Mouse (Mus musculus) Patski (cell line): ENCODE data around the gene Golga7b. TPM values are rescaled to one million over a fixed set of nuclear protein-coding genes. Genes with fewer than 3 reads are reported as not detected.

Source experiments
- ATAC-seq: fragments of 100-300 bp; one replicate; pipeline ENCODE4 v1.8.0; 2021
- CTCF ChIA-PET: fragments of 350-600 bp; sonication (Branson Sonifier 250); formaldehyde crosslinking; loops from one replicate; lab custom pipeline; 2022; ENCODE audit warnings: inconsistent platforms; lab: Charles Lee
- POLR2A ChIA-PET: fragments of 350-600 bp; sonication (Branson Sonifier 250); formaldehyde crosslinking; loops from one replicate; lab custom pipeline; 2022; ENCODE audit warnings: antibody characterized with exemption, inconsistent platforms; lab: Charles Lee
- DNase-seq: peaks from one replicate; pipeline ENCODE4 v3.0.0-alpha.2; 2011; ENCODE audit warnings: low read depth, low spot score
- H3K27me3 ChIP-seq: fragments of 371-371 bp; one replicate; pipeline ENCODE4 v1.5.1; 2021
- CTCF ChIP-seq: fragments of 100-300 bp; IDR thresholded peaks from one replicate; pipeline ENCODE4 v1.5.1; 2021
- in situ Hi-C: fragments of 300-500 bp; cut with MboI; formaldehyde crosslinking; loops from 3 replicates; pipeline ENCODE4 v1.11.1; 2018; ENCODE audit warnings: low pct_unique_long_range_greater_than_20kb, mixed read lengths
- polyA plus RNA-seq: library from polyadenylated mRNA; unstranded; gene quantifications from one replicate; pipeline ENCODE4 v1.2.3, GENCODE M21; 2021

Golga7b gene
- polyA plus RNA-seq = 0.12 TPM

GRCm38 (mm10) chr19:42247519-42247918, at the start of gene Golga7b:
Gene Golga7b (plus strand): TSS chr19:42247574.
- no peak for DNase-seq
- no peak for TF ChIP-seq CTCF
- no peak for ATAC-seq
- in situ Hi-C loops = no loop called here
- H3K27me3 ChIP-seq = no peaks in the 10 kb centered on the region
- ChIA-PET CTCF (no interaction called here), POLR2A (no interaction called here)

- in situ Hi-C loops = no loop called here
- POLR2A ChIA-PET = no interaction called here
Measured at GRCm38 (mm10) chr19:42198026-42198425, 49.3 kb upstream of the Golga7b start.

GRCm38 (mm10) chr19:42201696-42202381, 45.5 kb upstream of the Golga7b start, which contains the start of gene Sfrp5:
Gene Sfrp5 (minus strand): TSS chr19:42202252.
- no peak for ATAC-seq
- H3K27me3 ChIP-seq = peaks cover 51% of the 10 kb centered on the region
- no peak for TF ChIP-seq CTCF
- in situ Hi-C loops = no loop called here
- POLR2A ChIA-PET = interaction anchor here (1.1 kb wide), 1 partner anchor 37 kb away, joined by 3 read pairs; no protein-coding TSS in a partner anchor
- no peak for DNase-seq
- CTCF ChIA-PET = no interaction called here

More at GRCm38 (mm10) chr19:42198026-42198425, 49.3 kb upstream of the Golga7b start:
- TF ChIP-seq CTCF = no peak
- ATAC-seq (no peak), DNase-seq (no peak)
- H3K27me3 ChIP-seq = peaks cover 35% of the 10 kb centered on the region
- CTCF ChIA-PET = interaction anchor here (1.0 to 1.5 kb wide), 2 partner anchors 12 to 75 kb away, joined by 3 to 6 read pairs; no protein-coding TSS in a partner anchor

- H3K27me3 ChIP-seq = peaks cover 51% of the 10 kb centered on the region
- CTCF ChIA-PET = no interaction called here
- POLR2A ChIA-PET = interaction anchor here (0.6 to 1.1 kb wide), 2 partner anchors 36 to 705 kb away, joined by 3 read pairs; no protein-coding TSS in a partner anchor
- in situ Hi-C loops = no loop called here
- ATAC-seq (no peak), DNase-seq (no peak)
- no peak for TF ChIP-seq CTCF
Measured at GRCm38 (mm10) chr19:42202467-42202866, 44.9 kb upstream of the Golga7b start.

- POLR2A ChIA-PET = interaction anchor here (0.8 to 1.1 kb wide), 2 partner anchors 14 to 74 kb away, joined by 3 read pairs; no protein-coding TSS in a partner anchor
- CTCF ChIA-PET = interaction anchor here (1.2 to 1.9 kb wide), 2 partner anchors 9 to 13 kb away, joined by 3 to 5 read pairs; no protein-coding TSS in a partner anchor
- in situ Hi-C loops = no loop called here
- TF ChIP-seq CTCF = no peak
- no peak for ATAC-seq
- no peak for DNase-seq
- peaks cover 51% of the 10 kb centered on the region for H3K27me3 ChIP-seq
Measured at GRCm38 (mm10) chr19:42204306-42204705, 43.1 kb upstream of the Golga7b start.

GRCm38 (mm10) chr19:42205201-42205600, 42.2 kb upstream of the Golga7b start:
- in situ Hi-C loops = no loop called here
- TF ChIP-seq CTCF = no peak
- ChIA-PET POLR2A (interaction anchor here (1.1 kb wide), 1 partner anchor 15 kb away, joined by 3 read pairs; no protein-coding TSS in a partner anchor), CTCF (interaction anchor here (1.9 to 2.1 kb wide), 2 partner anchors 12 to 17 kb away, joined by 4 to 5 read pairs; no protein-coding TSS in a partner anchor)
- ATAC-seq (no peak), DNase-seq (no peak)
- peaks cover 53% of the 10 kb centered on the region for H3K27me3 ChIP-seq

- ChIA-PET POLR2A (no interaction called here), CTCF (interaction anchor here (0.8 to 1.7 kb wide), 3 partner anchors 12 to 221 kb away, joined by 3 to 6 read pairs (median 3); no protein-coding TSS in a partner anchor)
- ATAC-seq (no peak), DNase-seq (no peak)
- H3K27me3 ChIP-seq = peaks cover 19% of the 10 kb centered on the region
- in situ Hi-C loops = no loop called here
- TF ChIP-seq CTCF = no peak
Measured at GRCm38 (mm10) chr19:42209485-42209884, 37.9 kb upstream of the Golga7b start.

GRCm38 (mm10) chr19:42209976-42210375, 37.4 kb upstream of the Golga7b start:
- in situ Hi-C loops = loop anchor here (10.0 kb wide), 1 partner anchor 445 kb away; no protein-coding TSS in a partner anchor
- ATAC-seq (no peak), DNase-seq (no peak)
- peaks cover 19% of the 10 kb centered on the region for H3K27me3 ChIP-seq
- ChIA-PET CTCF (interaction anchor here (0.8 to 1.7 kb wide), 3 partner anchors 13 to 221 kb away, joined by 3 to 6 read pairs (median 3); no protein-coding TSS in a partner anchor), POLR2A (no interaction called here)
- TF ChIP-seq CTCF = no peak

- in situ Hi-C loops = loop anchor here (10.0 kb wide), 1 partner anchor 443 kb away; no protein-coding TSS in a partner anchor
- H3K27me3 ChIP-seq = peaks cover 15% of the 10 kb centered on the region
- ChIA-PET CTCF (interaction anchor here (1.0 to 1.5 kb wide), 4 partner anchors 14 to 69 kb away, joined by 4 to 8 read pairs (median 4); no protein-coding TSS in a partner anchor), POLR2A (no interaction called here)
- DNase-seq = no peak
- ATAC-seq = no peak
- TF ChIP-seq CTCF = no peak
Measured at GRCm38 (mm10) chr19:42211936-42212335, 35.4 kb upstream of the Golga7b start.

- ATAC-seq = no peak
- in situ Hi-C loops = loop anchor here (10.0 kb wide), 1 partner anchor 440 kb away; no protein-coding TSS in a partner anchor
- DNase-seq = no peak
- no peak for TF ChIP-seq CTCF
- peaks cover 9% of the 10 kb centered on the region for H3K27me3 ChIP-seq
- POLR2A ChIA-PET = no interaction called here
- CTCF ChIA-PET = no interaction called here
Measured at GRCm38 (mm10) chr19:42214601-42215000, 32.8 kb upstream of the Golga7b start.
